Mouse (Mus musculus): ENCODE measurements around the gene Fam126b.
"Not testable (repeated sequence)": the region's sequence is repeated elsewhere in the genome, so short reads cannot be mapped to it uniquely, and the experiment has no call there.

Fam126b gene

GRCm38 (mm10) chr1:58586171-58586997, at the start of gene Fam126b, which contains the start of gene Ndufb3:
TSS of gene Fam126b (minus strand) at chr1:58586323.
TSS of gene Ndufb3 (plus strand) at chr1:58586384.
- DNase-seq (ENCODE audit: low spot score in 2 of 2) = peak; percentile 73 to 82

- DNase-seq (ENCODE audit: low spot score in 2 of 2) = not testable (repeated sequence)
These were observed 42.7 kb upstream of the Fam126b start for GRCm38 (mm10) chr1:58628847-58629246.

GRCm38 (mm10) chr1:58621996-58622748, 36.0 kb upstream of the Fam126b start:
- DNase-seq (ENCODE audit: low spot score in 2 of 2) = no peak

- DNase-seq (ENCODE audit: low spot score in 2 of 2) = no peak
These were observed 35.1 kb upstream of the Fam126b start for GRCm38 (mm10) chr1:58621251-58621650.

- DNase-seq (ENCODE audit: low spot score in 2 of 2) = no peak
These were observed 32.6 kb upstream of the Fam126b start for GRCm38 (mm10) chr1:58618766-58619165.

GRCm38 (mm10) chr1:58617978-58618668, 32.0 kb upstream of the Fam126b start:
- DNase-seq (ENCODE audit: low spot score in 2 of 2) = no peak

GRCm38 (mm10) chr1:58617076-58617475, 31.0 kb upstream of the Fam126b start:
- no peak for DNase-seq (ENCODE audit: low spot score in 2 of 2)

- no peak for DNase-seq (ENCODE audit: low spot score in 2 of 2)
These were observed 30.1 kb upstream of the Fam126b start for GRCm38 (mm10) chr1:58616176-58616575.

- DNase-seq (ENCODE audit: low spot score in 2 of 2) = no peak
These were observed 29.0 kb upstream of the Fam126b start for GRCm38 (mm10) chr1:58615146-58615545.

GRCm38 (mm10) chr1:58614424-58614823, 28.3 kb upstream of the Fam126b start:
- DNase-seq (ENCODE audit: low spot score in 2 of 2) = peak in 1 of 2 experiments; percentile 16

GRCm38 (mm10) chr1:58613786-58614185, 27.7 kb upstream of the Fam126b start:
- DNase-seq (ENCODE audit: low spot score in 2 of 2) = peak in 1 of 2 experiments; percentile 15

GRCm38 (mm10) chr1:58610611-58611010, 24.5 kb upstream of the Fam126b start:
- no peak for DNase-seq (ENCODE audit: low spot score in 2 of 2)

- peak in 1 of 2 experiments; percentile 17 for DNase-seq (ENCODE audit: low spot score in 2 of 2)
These were observed 24.0 kb upstream of the Fam126b start for GRCm38 (mm10) chr1:58610166-58610565.

GRCm38 (mm10) chr1:58609591-58609990, 23.5 kb upstream of the Fam126b start:
- not testable (repeated sequence) for DNase-seq (ENCODE audit: low spot score in 2 of 2)

- DNase-seq (ENCODE audit: low spot score in 2 of 2) = no peak
These were observed 17.6 kb upstream of the Fam126b start for GRCm38 (mm10) chr1:58603738-58604137.

GRCm38 (mm10) chr1:58602681-58603080, 16.6 kb upstream of the Fam126b start:
- DNase-seq (ENCODE audit: low spot score in 2 of 2) = no peak

- no peak for DNase-seq (ENCODE audit: low spot score in 2 of 2)
These were observed 1.4 kb upstream of the Fam126b start for GRCm38 (mm10) chr1:58587491-58587890.

- peak in 1 of 2 experiments; percentile 33 for DNase-seq (ENCODE audit: low spot score in 2 of 2)
These were observed 551 bp downstream of the Fam126b start for GRCm38 (mm10) chr1:58585373-58586170.

GRCm38 (mm10) chr1:58584271-58584670, 1.9 kb downstream of the Fam126b start:
- no peak for DNase-seq (ENCODE audit: low spot score in 2 of 2)

GRCm38 (mm10) chr1:58582611-58583010, 3.5 kb downstream of the Fam126b start:
- DNase-seq (ENCODE audit: low spot score in 2 of 2) = no peak

- no peak for DNase-seq (ENCODE audit: low spot score in 2 of 2)
These were observed 6.9 kb downstream of the Fam126b start for GRCm38 (mm10) chr1:58579179-58579578.

Data from urinary bladder, adult 18-20 months (tissue).